Mouse (Mus musculus): ENCODE data around the gene Cdk17. TPM values are rescaled to one million over a fixed set of nuclear protein-coding genes. Genes with fewer than 3 reads are reported as not detected.

Gene Cdk17
- 196 TPM for polyA plus RNA-seq (2017; shearing (Covaris generic))

GRCm38 (mm10) chr10:93160807-93161510 is at the start of gene Cdk17:
Gene Cdk17, plus strand, starts transcription at chr10:93160875.

GRCm38 (mm10) chr10:93310721-93311411 is 150.2 kb downstream of the Cdk17 start, which contains the start of gene Elk3:
Gene Elk3, minus strand, starts transcription at chr10:93311135.

Other genes with a start within 250 kb of the Cdk17 start
- gene Cfap54, start 79.3 kb upstream of the Cdk17 start, polyA plus RNA-seq (2017; shearing (Covaris generic)) = 0.66 TPM
- gene Elk3, start 150.3 kb downstream of the Cdk17 start, polyA plus RNA-seq (2017; shearing (Covaris generic)) = 31.1 TPM